Mouse (Mus musculus): Measurements from ENCODE around the gene Dhx34.

GRCm38 (mm10) chr7:16183663-16184062 lies 38.2 kb downstream of the Dhx34 start:
- TF ChIP-seq CTCF (IDR thresholded peaks at IDR 0.05; ENCODE audit: control insufficient read depth, insufficient read depth, insufficient replicate concordance, low read depth, low read length), result no peak
- TF ChIP-seq POLR2A (IDR thresholded peaks at IDR 0.05; ENCODE audit: control insufficient read depth, low read depth, low read length), result no peak

Measured in testis, adult 2 months (tissue).